Mouse (Mus musculus) heart, adult 8-10 months (tissue): ENCODE results near the gene Mxd1. TPM values are rescaled to one million over a fixed set of nuclear protein-coding genes. Genes with fewer than 3 reads are reported as not detected.
A peak's percentile ranks its signal among the peaks of the same experiment; 100 is the strongest.

Experiments used
- DNase-seq: peaks from one replicate; pipeline ENCODE4 v3.0.0; 2022; ENCODE audit warnings: low spot score
- total RNA-seq, 4 experiments: library from RNA; stranded (reverse); gene quantifications; 2 replicates each; pipeline ENCODE4 v1.2.4; 2022

The Mxd1 gene
- total RNA-seq, 4 experiments from 2014 or later: 6.1 to 8.7 (median 7.2) TPM

DNA sequence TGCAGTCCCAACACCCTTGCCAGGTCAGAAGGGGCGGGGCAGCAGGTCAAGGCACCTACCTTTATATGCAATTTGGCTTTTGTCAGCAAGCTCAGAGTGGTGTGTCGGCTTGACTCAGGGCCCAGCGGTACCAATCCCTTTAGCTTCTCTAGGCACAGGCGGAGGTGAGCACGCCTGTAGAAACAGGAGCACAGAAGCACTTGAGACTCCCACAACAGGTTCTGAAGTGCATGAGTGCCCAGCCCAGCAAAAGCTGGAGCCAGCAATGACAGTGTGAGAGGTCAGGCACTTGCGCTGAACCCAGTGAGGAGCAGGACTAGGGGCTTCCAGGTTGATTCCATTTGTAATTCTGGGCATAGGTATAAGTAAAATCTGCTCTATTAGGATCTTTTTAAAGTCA is 15.9 kb downstream of the Mxd1 start:
- no peak for DNase-seq

DNA sequence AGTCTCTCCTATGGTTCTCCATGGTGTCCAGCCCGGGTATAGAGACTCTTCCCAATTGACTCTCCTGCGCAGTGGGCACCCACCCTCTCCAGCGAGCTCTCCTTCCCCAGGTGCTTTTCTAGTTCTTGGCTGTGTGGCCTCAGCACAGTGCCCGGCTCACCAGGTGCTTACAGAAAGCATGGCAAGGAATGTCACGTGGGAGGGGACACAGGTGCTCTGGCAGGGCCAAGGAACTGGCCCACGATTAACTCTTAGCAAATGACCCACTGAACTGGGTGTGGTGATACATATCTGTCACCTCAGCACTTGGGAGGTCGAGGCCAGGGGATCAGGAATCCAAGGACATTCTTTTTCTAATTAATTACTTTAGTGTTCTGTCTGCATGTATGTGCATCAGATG is 22.8 kb downstream of the Mxd1 start:
- no peak for DNase-seq

DNA sequence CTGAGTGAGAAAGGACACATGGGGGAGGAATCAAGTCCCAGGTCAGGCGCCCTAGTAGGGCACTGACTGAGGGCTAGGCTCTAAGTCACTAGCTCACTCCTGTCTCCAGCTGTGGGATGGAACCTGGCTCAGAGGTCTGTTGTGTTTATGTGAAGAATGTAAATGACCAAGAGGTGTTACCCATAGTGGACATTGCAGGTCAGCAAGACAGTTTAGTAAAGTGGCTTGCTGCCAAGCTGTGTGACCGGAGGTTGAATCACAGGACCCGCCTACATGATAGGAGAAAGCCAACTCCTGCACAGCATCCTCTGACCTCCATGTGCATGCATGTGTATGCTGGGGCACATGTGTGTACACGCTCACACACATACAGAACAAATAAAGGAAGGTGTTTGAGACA is 23.4 kb downstream of the Mxd1 start:
- DNase-seq: no peak

DNA sequence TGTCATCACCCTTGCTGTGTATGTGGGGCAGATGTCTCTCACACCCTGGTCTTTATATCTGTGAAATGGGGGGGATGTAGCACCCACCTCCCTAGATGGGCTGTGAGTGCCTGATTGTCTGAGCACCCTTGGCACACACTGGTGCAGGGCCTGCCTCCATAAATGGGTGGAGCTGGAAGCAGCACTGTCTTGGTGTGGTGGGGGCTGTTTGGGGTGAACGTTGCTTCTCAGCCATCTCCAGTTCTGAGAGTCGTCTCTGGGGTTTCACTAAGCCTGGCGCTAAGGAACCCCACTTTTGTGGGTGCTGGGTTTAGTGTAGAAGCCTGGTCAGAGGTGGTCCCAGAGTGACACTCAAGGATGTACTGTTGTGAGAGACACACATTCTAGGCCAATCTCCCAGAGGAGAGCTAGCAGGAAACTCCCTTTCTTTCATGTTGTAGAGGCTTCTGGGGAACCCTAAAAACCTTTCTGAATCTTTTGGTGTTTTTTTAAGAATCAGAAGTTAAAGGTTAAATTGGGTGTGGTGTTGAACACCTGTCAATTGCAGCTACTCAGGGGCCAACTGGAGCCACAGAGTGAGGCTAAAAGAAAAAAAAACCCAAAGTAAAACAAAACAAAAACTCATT is 24.1 kb downstream of the Mxd1 start:
- DNase-seq: no peak

DNA sequence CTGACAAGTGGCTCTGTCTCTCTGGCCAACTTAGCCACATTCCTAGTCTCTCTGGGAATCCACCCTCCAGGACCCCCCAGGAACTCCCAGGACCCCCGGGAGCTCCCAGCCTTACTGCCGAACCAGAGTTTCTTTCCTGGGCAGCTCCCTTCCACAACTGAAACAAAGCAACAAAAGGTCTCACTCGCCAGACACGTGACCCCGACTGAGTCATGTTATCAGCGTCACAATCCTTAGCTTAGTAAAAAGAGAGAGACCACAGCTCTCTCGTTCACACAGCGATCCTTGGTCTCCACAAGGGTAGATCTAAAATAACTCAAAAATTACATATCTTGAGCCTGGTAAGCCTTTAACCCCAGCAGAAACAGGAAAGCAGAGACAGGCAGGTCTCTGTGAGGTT is 27.2 kb downstream of the Mxd1 start:
- DNase-seq: no peak

DNA sequence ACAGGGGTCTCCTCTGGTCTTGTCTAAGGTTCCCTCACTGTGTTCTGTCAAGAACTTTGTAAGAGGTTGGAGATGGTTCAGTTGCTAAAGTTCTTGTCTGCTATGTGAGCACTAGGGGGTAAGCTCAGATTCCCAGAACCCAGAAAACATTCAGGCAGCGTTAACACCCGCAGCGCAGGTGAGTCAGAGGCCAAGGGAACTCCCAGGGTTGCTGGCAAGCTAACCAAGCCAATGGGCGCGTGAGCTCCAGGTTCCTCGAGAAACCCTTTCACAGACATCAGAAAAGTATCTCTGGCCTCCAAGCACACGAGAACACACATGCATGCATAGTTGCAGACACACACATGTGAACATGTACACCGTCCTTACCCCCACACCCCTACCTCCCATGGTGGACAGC is 28.2 kb downstream of the Mxd1 start:
- no peak for DNase-seq

DNA sequence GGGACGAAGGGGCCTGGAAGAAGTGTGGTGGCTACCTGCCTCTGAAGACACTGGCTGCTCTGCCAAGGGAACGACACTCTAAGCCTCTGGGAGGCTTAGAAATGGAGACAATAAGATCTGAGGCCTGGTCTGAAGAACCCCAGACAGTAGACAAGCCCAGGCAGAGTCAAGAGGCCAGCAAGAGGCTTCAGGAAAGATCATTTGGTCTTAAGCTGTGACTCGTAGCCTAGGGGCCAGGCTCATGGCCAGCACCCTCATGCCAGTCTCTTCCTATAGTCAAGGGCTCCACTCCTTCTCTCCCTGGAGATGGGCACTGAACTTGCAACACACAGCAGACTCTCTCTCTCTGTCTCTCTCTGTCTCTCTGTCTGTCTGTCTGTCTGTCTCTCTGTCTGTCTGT is 28.8 kb downstream of the Mxd1 start:
- no peak for DNase-seq

DNA sequence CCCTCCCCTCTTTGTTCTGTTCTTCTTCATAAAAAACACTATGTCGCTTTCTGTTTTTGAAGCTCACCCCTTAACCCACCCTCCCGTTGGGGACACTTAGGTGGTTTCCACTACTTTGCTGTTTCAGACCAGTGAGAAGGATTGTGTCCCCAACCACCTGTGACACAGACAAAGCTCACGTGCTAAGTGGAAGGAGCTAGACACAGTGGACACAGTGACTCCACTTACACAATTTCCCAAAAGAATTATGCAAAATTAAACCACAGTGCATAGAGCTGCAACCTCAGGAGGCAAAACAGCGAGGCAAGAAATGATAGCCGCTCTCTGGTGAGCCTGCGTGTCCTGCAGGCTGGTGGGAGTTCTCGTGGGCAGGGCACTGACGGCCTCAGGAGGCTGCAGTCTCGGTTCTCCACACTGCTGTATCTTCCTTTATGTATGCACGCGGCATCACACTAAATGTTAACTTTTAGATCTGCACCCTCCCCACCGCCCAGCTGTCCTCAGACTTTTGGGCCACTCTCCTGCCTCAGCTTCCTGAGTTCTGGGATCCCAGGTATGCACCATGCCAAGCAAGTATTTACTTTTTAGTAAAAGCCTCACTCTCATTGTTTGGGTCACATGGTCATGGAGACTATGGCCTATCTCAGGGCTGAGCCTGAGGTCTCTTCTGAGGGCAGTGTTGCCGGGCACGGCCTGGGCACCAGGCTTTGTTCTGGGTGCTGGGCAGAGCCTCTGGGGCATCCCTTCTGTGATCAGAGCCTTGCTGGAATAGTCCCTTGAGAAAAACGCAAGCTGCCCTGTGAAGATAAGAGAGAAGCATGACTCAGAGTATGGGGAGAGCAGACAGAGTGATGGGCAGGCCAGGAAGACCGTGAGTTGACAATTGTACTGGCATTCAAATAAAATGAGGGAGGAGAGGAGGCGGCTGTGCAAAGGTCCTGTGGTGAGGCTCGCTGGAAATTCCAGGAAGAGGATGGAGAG is 29.5 kb downstream of the Mxd1 start:
- no peak for DNase-seq

DNA sequence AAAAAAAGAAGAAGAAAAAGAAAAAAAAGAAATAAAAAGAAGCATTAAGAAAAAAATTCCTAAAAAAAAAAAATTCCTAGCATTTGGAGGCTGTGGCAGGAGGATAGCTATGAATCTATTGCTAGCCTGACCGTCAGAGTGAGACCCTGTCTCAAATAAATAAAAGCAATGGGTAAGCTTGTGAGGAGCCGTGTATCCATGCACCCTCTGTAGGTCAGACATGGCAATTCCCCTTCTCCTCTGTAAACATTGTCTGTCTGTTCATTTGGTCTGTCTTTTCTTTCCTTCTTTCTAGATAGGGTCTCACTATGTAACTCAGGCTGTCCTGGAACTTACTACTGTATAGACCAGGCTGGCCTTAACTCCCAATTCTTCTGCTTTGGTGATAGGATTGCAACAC is 30.5 kb downstream of the Mxd1 start:
- no peak for DNase-seq

DNA sequence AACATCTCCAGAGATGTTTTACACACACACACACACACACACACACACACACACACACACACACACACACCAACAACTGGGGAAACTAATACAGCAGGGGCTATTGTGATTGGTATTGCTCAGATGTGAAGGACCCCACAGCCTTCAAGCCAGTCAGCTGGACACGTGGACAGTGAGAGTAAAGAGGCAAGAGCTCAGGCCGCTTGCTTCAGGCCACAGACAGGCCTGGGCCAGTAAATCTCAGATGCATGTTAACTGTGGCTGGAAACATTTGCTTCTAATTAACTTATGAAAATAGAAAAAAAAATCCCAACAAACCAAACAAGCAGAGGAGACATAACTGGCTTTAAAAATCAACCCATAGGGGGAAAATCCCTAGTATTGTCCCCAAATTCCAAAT is 31.1 kb downstream of the Mxd1 start:
- no peak for DNase-seq

DNA sequence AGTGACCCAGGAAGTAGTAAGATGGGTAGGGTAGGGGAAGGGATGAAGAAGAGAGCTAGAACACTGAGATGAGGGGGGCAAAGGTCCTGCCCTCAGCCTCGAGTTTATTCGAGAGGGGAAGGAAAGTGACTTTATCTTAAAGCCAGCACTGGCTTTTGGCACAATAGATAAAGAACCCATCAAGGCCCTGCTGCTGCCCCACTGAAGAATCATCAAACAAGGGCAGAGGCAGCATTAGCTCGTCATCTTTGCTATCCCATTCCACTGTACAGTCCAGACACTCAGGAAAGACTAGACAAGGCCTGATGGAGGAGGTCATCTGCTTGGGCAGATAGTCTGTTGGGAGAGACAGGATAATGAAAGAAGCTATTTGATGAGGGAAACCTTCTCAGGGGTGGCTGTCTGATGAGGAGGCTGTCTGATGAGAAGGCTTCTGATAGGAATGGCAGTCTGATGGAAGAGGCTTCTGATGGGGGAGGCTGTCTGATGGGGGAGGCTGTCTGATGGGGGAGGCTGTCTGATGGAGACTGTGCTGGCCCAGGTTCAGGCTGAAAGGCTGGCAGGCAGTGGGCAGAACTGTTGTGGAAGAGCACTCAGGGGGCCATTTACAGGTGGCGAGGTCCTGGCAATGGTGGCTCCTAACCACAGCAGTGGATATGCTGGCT is 31.7 kb downstream of the Mxd1 start:
- no peak for DNase-seq

DNA sequence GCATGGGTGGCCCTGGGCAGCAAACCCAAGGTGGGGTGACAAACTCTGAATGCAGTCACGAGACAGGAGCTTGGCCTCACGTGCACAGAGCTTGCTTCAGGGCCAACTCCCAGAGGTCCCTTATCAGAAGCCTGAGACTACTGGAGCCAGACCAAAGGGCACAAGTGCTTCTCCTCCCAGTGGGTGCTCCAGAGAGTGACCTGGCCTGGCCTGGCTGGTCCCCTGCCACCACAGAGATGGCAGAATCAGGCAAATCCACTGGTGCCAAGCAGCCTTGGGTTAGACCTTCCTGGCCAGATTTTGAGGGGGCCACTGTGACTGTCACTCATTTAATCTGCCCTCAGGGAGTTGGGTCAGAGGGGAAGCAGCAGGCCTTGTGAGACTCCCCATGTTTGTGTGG is 32.5 kb downstream of the Mxd1 start:
- DNase-seq: peak; percentile 40

DNA sequence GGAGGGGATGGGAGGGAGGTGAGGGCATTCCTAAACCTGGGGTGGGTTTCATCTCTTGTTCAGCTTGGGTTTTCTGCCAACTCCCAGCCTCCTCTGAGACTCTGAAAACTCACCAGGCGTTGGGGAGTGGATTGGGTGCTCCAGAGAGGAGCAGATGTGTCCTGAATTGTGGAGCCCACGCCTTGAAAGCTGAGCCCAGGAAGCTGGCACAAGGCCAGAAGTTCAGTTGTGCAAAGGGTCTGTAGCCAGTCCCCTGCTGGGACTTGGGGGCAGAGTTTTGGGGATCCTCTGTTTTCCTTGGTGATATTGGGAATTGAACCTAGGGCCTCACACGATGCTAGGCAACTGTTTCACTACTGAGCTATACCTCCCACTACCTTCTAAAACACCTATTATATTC is 38.8 kb downstream of the Mxd1 start:
- no peak for DNase-seq

DNA sequence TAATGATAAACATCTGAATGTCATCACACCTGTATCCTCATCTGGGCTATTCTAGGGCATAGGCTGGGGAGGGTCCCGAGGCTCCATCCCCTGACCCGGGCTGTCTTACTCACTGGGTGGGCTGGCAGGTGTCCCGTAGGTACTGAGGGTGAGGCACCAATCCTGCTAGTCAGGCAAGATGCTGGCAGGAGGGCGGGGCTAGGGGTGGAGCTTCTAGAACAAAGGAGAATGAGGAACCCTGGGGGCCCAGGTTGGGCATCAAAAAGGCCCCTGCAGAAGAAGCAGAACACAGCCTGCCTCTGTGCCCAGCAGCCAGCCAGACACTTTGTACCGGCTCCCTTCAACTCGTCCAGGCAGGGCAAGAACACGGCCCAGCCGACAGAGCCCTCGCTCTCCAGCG is 41.0 kb downstream of the Mxd1 start, which contains the start of gene Asprv1:
TSS of gene Asprv1 (plus strand) at position 219 of the 400 bp plus-strand sequence.
- DNase-seq: no peak

DNA sequence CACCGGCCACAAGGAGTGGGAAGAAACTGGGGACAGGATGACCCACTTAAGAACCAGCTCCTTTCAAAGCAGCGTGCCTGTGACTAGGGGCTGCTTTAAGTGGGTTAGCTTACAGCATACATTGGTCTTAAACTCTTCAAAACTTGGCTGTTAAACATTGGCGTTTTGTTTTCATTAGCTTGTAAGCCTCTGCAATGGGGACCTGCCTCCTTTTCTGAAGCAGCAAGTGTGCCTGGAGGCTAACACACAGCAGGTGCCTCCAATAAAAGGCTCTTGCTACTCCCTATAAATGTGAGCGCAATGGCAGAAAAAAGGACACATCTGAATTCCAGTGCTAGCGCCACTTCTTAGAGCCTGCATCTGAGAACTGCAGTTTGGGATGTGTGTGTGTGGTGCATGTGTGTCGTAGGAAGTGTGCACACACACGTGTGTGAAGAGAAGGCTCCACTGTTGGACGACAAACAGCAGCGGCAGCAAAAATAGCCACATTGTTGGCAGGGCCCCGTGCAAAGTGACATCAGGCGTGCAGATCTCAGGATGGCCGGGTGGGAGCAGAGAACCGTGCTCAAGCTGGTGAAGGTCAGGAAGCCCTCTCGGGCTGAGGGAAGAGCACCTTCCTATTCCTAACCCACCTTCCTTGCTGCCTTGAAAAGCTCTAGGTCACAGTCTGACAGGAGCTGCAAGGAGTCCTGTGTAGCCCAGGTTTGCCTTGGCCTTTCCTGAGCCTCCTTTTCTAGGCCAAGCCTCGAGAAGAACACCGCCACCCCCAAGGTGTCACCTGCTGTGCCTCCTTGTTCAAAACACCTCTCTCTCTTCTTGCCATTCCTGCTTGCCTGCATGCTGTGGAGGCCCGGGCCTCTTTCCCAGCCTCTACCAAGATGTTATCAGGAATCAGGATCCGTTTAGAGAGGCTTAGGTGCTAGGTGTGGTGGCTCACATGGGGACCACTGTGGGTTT is 44.6 kb downstream of the Mxd1 start:
- DNase-seq: no peak

DNA sequence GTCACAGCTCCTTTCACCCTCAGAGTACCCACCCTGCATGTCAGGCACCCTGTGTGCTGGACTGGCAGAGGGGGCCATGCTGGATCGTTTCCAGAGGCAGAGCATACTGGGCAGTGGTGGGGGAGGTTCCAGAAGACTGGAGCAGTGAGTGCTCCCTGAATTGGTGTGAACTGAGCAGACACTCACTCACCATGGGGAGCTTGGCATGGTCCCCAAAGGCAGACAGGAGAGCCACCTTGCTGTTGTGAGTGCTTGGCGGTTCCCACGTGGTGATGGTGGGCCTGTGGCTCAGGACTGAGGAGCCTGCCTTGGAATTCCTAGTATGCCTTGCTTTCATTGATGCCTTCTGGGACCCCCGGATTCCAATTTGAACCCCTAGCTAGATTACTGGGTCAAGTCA is 45.8 kb downstream of the Mxd1 start:
- no peak for DNase-seq

DNA sequence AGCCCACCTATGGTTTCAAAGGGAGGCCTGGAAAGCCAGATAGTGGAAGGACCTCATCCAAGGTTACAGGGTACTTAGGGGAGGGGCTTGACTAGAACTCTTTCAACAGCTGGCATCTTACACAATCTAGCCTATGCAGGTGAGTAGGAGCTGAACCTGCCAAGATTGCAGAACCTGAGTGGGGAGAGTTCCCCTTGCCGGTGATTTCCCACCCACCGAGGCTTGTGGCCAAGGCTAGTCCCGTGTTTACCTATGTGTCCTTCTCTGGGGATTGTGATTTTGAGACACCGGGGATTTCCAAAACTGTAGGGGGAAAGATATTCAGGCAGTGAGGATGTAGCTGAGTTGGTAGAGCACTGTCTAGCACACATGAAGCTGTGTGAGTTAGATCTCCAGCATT is 53.7 kb downstream of the Mxd1 start:
- DNase-seq: no peak

DNA sequence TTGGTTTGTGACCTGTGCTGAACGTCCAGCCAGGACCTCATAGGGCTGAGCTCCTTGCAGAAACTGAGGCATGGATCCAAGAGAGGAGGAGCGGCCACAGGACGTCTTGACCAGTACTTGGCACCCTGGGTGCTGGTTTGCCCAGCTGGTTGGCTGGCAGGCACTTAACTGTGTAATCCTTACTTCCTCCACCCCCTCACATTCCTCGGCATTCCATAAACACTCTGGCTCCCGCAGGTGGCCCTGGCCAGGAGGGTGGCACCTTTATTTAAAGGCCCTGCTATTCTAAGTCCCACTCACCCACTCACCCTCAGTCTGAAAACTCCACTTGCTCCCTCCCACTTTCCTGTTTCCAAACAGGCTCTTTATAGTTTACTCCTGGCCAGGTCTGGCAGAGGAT is 58.2 kb downstream of the Mxd1 start:
- no peak for DNase-seq

DNA sequence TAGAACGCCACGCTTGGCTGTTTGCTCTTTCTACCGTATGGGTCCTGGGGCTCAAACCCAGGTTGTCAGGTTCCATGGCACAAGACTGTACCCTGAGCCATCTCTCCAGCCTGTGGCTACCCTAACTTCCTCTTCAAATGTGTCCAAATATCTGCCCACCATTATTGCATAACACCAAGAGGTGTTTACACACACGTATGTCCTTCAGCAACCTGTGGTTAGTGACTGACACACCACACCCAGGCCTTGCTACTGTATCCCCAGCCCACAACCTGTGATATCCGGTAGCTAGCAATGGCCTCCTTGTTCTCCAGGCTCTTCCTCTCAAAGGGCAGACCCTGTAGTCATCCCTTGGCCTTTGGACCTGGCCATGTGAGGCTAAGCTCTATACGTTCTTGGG is 59.7 kb downstream of the Mxd1 start:
- no peak for DNase-seq

DNA sequence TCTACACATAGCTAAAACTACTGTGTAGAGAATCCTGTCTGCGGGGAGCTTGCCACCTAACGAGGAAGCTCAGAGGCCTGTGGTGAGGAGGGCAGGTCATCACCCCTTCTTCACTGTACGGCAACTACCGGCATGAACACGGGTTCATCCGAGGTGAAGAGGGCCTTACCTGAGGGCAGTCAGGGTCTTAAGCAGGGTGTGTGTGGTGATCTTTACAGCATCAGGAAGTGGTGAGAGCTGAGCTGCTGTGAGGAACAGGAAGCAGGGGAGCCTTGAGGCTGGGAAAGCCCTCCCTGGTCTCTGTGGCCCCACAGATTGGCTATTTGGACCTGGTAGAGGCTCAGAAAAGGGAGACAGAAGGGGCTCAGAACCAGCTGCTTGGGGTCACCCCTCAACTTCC is 61.5 kb downstream of the Mxd1 start:
- DNase-seq: no peak

DNA sequence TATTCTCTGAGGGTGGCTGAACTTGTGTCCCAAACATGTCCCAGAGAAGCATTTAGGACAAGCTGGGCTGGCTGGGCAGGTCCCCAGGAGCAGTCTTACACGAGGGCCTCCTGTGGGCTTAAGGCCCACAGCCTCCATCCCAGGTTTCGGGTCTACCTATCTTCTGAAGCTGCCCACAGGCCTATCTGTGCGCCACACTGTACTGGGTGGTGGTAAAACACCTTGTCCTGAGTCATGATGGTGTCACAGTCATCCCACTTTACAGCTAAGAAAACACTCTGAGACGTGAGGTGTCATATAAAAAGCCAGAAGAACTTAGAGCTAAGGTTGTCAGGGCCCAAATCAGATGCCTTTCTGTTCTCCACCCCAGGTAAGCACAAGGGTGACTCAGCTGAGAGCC is 62.7 kb downstream of the Mxd1 start:
- DNase-seq: no peak
